Mouse (Mus musculus): ENCODE data around the gene Rec8. TPM values are rescaled to one million over a fixed set of nuclear protein-coding genes. Genes with fewer than 3 reads are reported as not detected.

Rec8 gene
- total and polyA plus RNA-seq, 3 experiments = not detected

GRCm38 (mm10) chr14:55603271-55603632 lies 14.6 kb upstream of the Rec8 start, which contains the start of gene Irf9:
Gene Irf9, plus strand, starts transcription at chr14:55603571.
- Histone ChIP-seq H3K9me3 (replicated peaks; ENCODE audit: low read length) (no peaks in the 10 kb centered on the region), H3K36me3 (replicated peaks in 1 of 2; ENCODE audit: control insufficient read depth in 1 of 2, insufficient read depth in 1 of 2, low read length in 1 of 2) (peaks cover 69 to 78% of the 10 kb centered on the region in 2 experiments), H3K27ac (ENCODE audit: insufficient read depth, low read depth) (peak within 1 kb of the TSS; percentile 65), H3K27me3 (replicated peaks) (no peaks in the 10 kb centered on the region), H3K4me2 (ENCODE audit: insufficient read depth, low read depth, poor library complexity, severe bottlenecking) (peak within 1 kb of the TSS; percentile 67), H3K4me3 (replicated peaks in 1 of 3; ENCODE audit: low read depth in 2 of 3, low read length in 2 of 3, poor library complexity in 1 of 3) (peak within 1 kb of the TSS; percentile 54 to 74 (median 58)), H3K79me2 (replicated peaks; ENCODE audit: control insufficient read depth, extremely low read depth, insufficient read depth, poor library complexity, severe bottlenecking) (no peaks in the 10 kb centered on the region), H3K4me1 (ENCODE audit: control insufficient read depth in 1 of 2, insufficient read depth in 2 of 2) (peaks cover 4 to 36% of the 10 kb centered on the region in 2 experiments; a peak in 3 of 4 replicates), H3K9ac (ENCODE audit: insufficient read depth, low read depth) (peak within 1 kb of the TSS; percentile 31)
- dilution Hi-C loops (cut with MboI; ENCODE audit: extremely low pct_ligation_motif_present, extremely low pct_unique_long_range_greater_than_20kb, low sequenced_read_pairs) = no loop called here
- in situ Hi-C loops (cut with MboI; ENCODE audit: low pct_ligation_motif_present, low pct_unique_long_range_greater_than_20kb, low sequenced_read_pairs) = no loop called here
- TF ChIP-seq MEF2A (IDR thresholded peaks at IDR 0.05; ENCODE audit: borderline replicate concordance, low read depth, low read length) (no peak), KAT2A (IDR thresholded peaks at IDR 0.05; ENCODE audit: insufficient replicate concordance, low read length) (no peak), CHD1 (IDR thresholded peaks at IDR 0.05; ENCODE audit: low read depth, low read length) (no peak), UBTF (IDR thresholded peaks at IDR 0.05; ENCODE audit: low read depth, low read length) (no peak), ZKSCAN1 (IDR thresholded peaks at IDR 0.05; ENCODE audit: borderline replicate concordance, low read depth, low read length) (no peak), SMC3 (IDR thresholded peaks at IDR 0.05; ENCODE audit: low read depth, low read length) (no peak), CHD2 (IDR thresholded peaks at IDR 0.05; ENCODE audit: low read length) (no peak)
- DNase-seq (ENCODE audit: extremely low read depth) = no peak

GRCm38 (mm10) chr14:55603633-55604576 lies 13.9 kb upstream of the Rec8 start:
- in situ Hi-C loops (cut with MboI; ENCODE audit: low pct_ligation_motif_present, low pct_unique_long_range_greater_than_20kb, low sequenced_read_pairs) (no loop called here), dilution Hi-C loops (cut with MboI; ENCODE audit: extremely low pct_ligation_motif_present, extremely low pct_unique_long_range_greater_than_20kb, low sequenced_read_pairs) (no loop called here)
- peak; percentile 97 for DNase-seq (ENCODE audit: extremely low read depth)
- Histone ChIP-seq H3K9me3 (replicated peaks; ENCODE audit: low read length) (no peaks in the 10 kb centered on the region), H3K4me2 (ENCODE audit: insufficient read depth, low read depth, poor library complexity, severe bottlenecking) (peak overlapping the region; percentile 67), H3K9ac (ENCODE audit: insufficient read depth, low read depth) (peak overlapping the region; percentile 31), H3K36me3 (replicated peaks in 1 of 2; ENCODE audit: control insufficient read depth in 1 of 2, insufficient read depth in 1 of 2, low read length in 1 of 2) (peaks cover 69 to 78% of the 10 kb centered on the region in 2 experiments), H3K4me3 (replicated peaks in 1 of 3; ENCODE audit: low read depth in 2 of 3, low read length in 2 of 3, poor library complexity in 1 of 3) (peak overlapping the region; percentile 54 to 74 (median 58)), H3K27me3 (replicated peaks) (no peaks in the 10 kb centered on the region), H3K4me1 (ENCODE audit: control insufficient read depth in 1 of 2, insufficient read depth in 2 of 2) (peaks cover 4 to 36% of the 10 kb centered on the region in 2 experiments; a peak in 3 of 4 replicates), H3K79me2 (replicated peaks; ENCODE audit: control insufficient read depth, extremely low read depth, insufficient read depth, poor library complexity, severe bottlenecking) (no peaks in the 10 kb centered on the region), H3K27ac (ENCODE audit: insufficient read depth, low read depth) (peak overlapping the region; percentile 65)
- peak; percentile 70 for TF ChIP-seq HCFC1 (IDR thresholded peaks at IDR 0.05; ENCODE audit: low read depth, low read length)
- no peak for TF ChIP-seq BHLHE40 (IDR thresholded peaks at IDR 0.05; ENCODE audit: low read depth, low read length)
- TF ChIP-seq MXI1 (IDR thresholded peaks at IDR 0.05; ENCODE audit: low read depth, low read length) = peak; percentile 98
- no peak for TF ChIP-seq CHD1 (IDR thresholded peaks at IDR 0.05; ENCODE audit: low read depth, low read length)
- peak; percentile 100 for TF ChIP-seq MAX (IDR thresholded peaks at IDR 0.05; ENCODE audit: low read length)
- TF ChIP-seq KAT2A (IDR thresholded peaks at IDR 0.05; ENCODE audit: insufficient replicate concordance, low read length) = no peak
- no peak for TF ChIP-seq E2F4 (IDR thresholded peaks at IDR 0.05; ENCODE audit: insufficient replicate concordance, low read depth, low read length)
- TF ChIP-seq JUND (conservative IDR thresholded peaks at IDR 0.05; ENCODE audit: low read depth, low read length) = no peak
- 0 out of 2 replicates have a peak, but pooled peaks have one; percentile 21 for TF ChIP-seq ETS1 (conservative IDR thresholded peaks at IDR 0.05; ENCODE audit: low read depth, low read length)
- TF ChIP-seq SMC3 (IDR thresholded peaks at IDR 0.05; ENCODE audit: low read depth, low read length) = peak; percentile 79
- TF ChIP-seq UBTF (IDR thresholded peaks at IDR 0.05; ENCODE audit: low read depth, low read length) = no peak
- TF ChIP-seq PAX5 (IDR thresholded peaks at IDR 0.05; ENCODE audit: low read length) = no peak
- peak; percentile 85 for TF ChIP-seq MAZ (IDR thresholded peaks at IDR 0.05; ENCODE audit: low read depth, low read length)
- TF ChIP-seq POLR2A (IDR thresholded peaks at IDR 0.05; ENCODE audit: low read depth, low read length) = peak; percentile 69
- no peak for TF ChIP-seq ZC3H11A (IDR thresholded peaks at IDR 0.05; ENCODE audit: low read depth, low read length)
- TF ChIP-seq TBP (conservative IDR thresholded peaks at IDR 0.05; ENCODE audit: low read depth, low read length) = peak; percentile 31; the same call in 1 of the 2 replicates
- TF ChIP-seq NRF1 (IDR thresholded peaks at IDR 0.05; ENCODE audit: low read depth, low read length) = peak; percentile 46; the same call in 1 of the 2 replicates
- peak; percentile 91 for TF ChIP-seq IRF4 (IDR thresholded peaks at IDR 0.05; ENCODE audit: low read depth, low read length)
- TF ChIP-seq ZNF384 (IDR thresholded peaks at IDR 0.05; ENCODE audit: low read depth, low read length) = no peak
- TF ChIP-seq RAD21 (IDR thresholded peaks at IDR 0.05; ENCODE audit: low read depth, low read length) = peak; percentile 63
- TF ChIP-seq GABPA (IDR thresholded peaks at IDR 0.05; ENCODE audit: insufficient replicate concordance, low read depth, low read length) = no peak
- peak; percentile 94 for TF ChIP-seq USF1 (IDR thresholded peaks at IDR 0.05; ENCODE audit: low read depth, low read length)
- TF ChIP-seq MAFK (IDR thresholded peaks at IDR 0.05; ENCODE audit: insufficient replicate concordance, low read length) = 0 out of 2 replicates have a peak, but pooled peaks have one; percentile 6
- peak; percentile 66; the same call in 1 of the 2 replicates for TF ChIP-seq CHD2 (IDR thresholded peaks at IDR 0.05; ENCODE audit: low read length)
- peak; percentile 31; the same call in 1 of the 2 replicates for TF ChIP-seq ZMIZ1 (IDR thresholded peaks at IDR 0.05; ENCODE audit: low read depth, low read length)
- peak; percentile 86 for TF ChIP-seq ELF1 (IDR thresholded peaks at IDR 0.05; ENCODE audit: low read depth, low read length)

Data from CH12.LX (cell line).